Mouse (Mus musculus): ENCODE measurements around the gene Bmper. TPM values are rescaled to one million over a fixed set of nuclear protein-coding genes. Genes with fewer than 3 reads are reported as not detected.

Bmper gene
- polyA plus RNA-seq (2012; rRNA removed) = 8.5 and 10.4 TPM in 2 replicates

DNA sequence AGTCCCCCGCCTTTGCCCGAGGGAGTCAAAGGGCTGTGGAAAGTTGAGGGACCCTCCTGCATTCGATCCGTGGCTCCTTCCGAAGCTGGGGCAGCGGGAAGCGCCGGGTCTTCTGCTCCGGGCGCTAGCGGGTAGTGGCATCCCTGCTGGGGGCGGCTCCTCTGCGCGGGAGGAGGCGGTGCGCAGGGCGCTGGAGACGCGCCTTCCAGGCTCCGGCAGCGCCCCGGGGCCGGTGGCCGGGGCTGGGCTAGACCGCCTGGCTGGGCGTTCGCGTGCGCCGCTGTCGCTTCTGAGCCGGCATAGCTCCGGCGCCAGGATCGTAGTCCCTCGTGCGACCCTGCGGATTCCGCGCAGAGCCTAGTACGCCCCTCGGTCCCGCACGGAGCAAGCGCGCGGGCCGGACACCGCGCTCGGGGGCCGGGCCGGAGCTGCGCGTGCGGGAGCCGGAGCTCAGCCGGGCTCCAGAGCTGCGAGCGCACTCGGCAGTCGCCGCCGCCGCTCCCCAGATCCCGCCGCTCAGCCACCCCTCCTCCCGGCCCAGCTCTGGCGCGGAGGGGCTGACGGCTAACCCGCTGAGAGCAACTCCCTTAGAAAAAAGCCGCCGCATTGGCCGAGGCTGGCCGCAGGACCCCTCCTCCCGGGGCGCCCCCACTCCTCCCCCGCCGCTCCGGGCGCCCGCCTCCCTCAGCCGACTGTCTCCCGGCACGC is at the start of gene Bmper:
Gene Bmper, plus strand, starts transcription at position 236 of the 708 bp plus-strand sequence.

